Mouse (Mus musculus) neural tube, embryonic 11.5 days (tissue): ENCODE results near the gene Trhde. TPM values are rescaled to one million over a fixed set of nuclear protein-coding genes. Genes with fewer than 3 reads are reported as not detected.

Source experiments
- ATAC-seq: fragments of 200-750 bp; cut with Nextera tagmentation; 2 replicates; pipeline ENCODE4 v1.8.0; 2017; ENCODE audit warnings: moderate number of reproducible peaks, mild to moderate bottlenecking, moderate TSS enrichment, moderate library complexity; ENCODE audit not compliant: insufficient read depth, low FRiP score, low TSS enrichment
- DNase-seq: peaks from one replicate; pipeline ENCODE4 v3.0.0-alpha.2; 2015; ENCODE audit warnings: low spot score
- H3K27ac ChIP-seq: fragments of 300-500 bp; sonication (generic); 2 replicates; pipeline ENCODE4 v1.5.1; 2014; ENCODE audit warnings: low read depth, mild to moderate bottlenecking, low read length
- H3K27me3 ChIP-seq: fragments of 300-500 bp; sonication (generic); 2 replicates; pipeline ENCODE4 v1.6.1; 2014; ENCODE audit warnings: mild to moderate bottlenecking, low read length, mixed read lengths; ENCODE audit not compliant: control insufficient read depth, insufficient read depth
- H3K36me3 ChIP-seq: fragments of 300-500 bp; sonication (generic); 2 replicates; pipeline ENCODE4 v1.6.1; 2014; ENCODE audit warnings: mild to moderate bottlenecking, low read length, moderate library complexity, mixed read lengths; ENCODE audit not compliant: control insufficient read depth, insufficient read depth
- H3K4me1 ChIP-seq: fragments of 300-500 bp; sonication (generic); 2 replicates; pipeline ENCODE4 v1.6.1; 2014; ENCODE audit warnings: low read length, mixed read lengths; ENCODE audit not compliant: control insufficient read depth, insufficient read depth
- H3K4me2 ChIP-seq: fragments of 300-500 bp; sonication (generic); 2 replicates; pipeline ENCODE4 v1.6.1; 2014; ENCODE audit warnings: low read depth, mild to moderate bottlenecking, moderate library complexity
- H3K4me3 ChIP-seq: fragments of 300-500 bp; sonication (generic); 2 replicates; pipeline ENCODE4 v1.5.1; 2014; ENCODE audit warnings: low read depth, low read length
- H3K9ac ChIP-seq: fragments of 300-500 bp; sonication (generic); 2 replicates; pipeline ENCODE4 v1.6.1; 2014; ENCODE audit warnings: mild to moderate bottlenecking, low read length
- H3K9me3 ChIP-seq: fragments of 300-500 bp; sonication (generic); 2 replicates; pipeline ENCODE4 v1.6.1; 2016; ENCODE audit warnings: low read length; ENCODE audit not compliant: control insufficient read depth
- WGBS: fragments of 180-500 bp; shearing (Covaris S2); extraction: QIAGEN DNeasy Blood & Tissue Kit; methylation state at CpG from one replicate; pipeline ENCODE4 v1.1.7; 2014; 5-methylcytosine and 5-hydroxymethylcytosine counted together
- polyA plus RNA-seq: library from polyadenylated mRNA; unstranded; fragments of >200 nt; fragmentation: Nextera tagmentation; extraction: Ambion mirVana; gene quantifications from 2 replicates; pipeline ENCODE4 v1.2.1, GENCODE M21; 2014

Trhde gene
- polyA plus RNA-seq, 1 experiment from 2014 or later: 3.1 TPM

DNA sequence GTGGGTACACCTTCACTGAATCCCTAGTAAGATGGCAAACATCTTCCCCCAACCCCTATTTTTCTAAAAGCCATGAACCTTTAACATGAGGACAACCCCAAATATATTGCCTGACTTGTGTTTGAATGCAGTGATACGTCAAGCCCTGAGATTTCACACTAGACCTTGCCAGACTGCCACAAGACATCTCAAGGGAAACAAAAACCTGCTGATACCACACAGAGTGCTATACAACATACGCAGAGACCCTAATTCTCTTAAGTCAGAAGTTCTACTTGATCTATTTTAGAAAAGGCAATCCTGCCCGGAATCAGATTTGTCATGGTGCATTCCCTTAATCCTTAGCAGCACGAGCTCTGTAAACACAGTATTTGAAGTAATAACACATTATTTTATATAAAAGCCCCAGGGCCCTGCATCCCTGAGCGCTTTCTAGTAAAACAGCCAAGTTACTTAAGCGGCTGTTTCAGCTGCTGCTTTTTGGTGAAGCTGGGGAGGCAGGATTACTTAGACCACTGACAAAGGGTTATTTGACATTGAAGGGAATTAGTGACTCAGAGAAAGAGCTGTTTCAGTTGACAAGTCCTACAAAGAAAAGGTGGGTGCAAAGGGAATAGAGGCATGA is 130.2 kb downstream of the Trhde start:
- no peaks in the 10 kb centered on the region for H3K9me3 ChIP-seq
- no peaks in the 10 kb centered on the region for H3K4me1 ChIP-seq
- H3K9ac ChIP-seq: no peak overlapping the region
- H3K4me2 ChIP-seq: no peak overlapping the region
- H3K36me3 ChIP-seq: no peaks in the 10 kb centered on the region
- 72% methylated on average over 6 of the region's 6 CpGs for WGBS
- H3K27me3 ChIP-seq: no peaks in the 10 kb centered on the region
- no peak overlapping the region for H3K27ac ChIP-seq
- DNase-seq: no peak
- no peak overlapping the region for H3K4me3 ChIP-seq
- ATAC-seq: no peak

DNA sequence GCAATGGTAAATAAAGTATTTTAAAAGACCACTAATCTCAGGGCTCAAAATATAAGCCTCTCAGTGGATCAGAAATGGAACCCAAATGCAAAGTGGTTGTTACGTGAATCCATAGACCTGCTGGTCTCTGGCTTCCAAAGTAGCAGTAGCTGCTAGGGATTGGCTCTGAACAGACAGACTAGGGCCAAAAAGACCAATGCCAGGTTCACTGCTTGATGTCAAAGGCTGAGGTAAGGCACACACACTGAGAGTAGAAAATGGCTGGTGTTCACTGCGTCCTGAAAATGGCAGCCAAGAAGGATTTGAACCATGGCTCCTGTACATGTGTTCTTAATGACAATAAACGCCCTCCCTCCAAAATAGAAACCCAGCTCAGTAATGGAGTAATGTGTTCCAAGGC is 209.1 kb downstream of the Trhde start:
- Histone ChIP-seq H3K4me1 (no peaks in the 10 kb centered on the region), H3K4me2 (no peak overlapping the region), H3K9ac (no peak overlapping the region), H3K27ac (no peak overlapping the region), H3K27me3 (no peaks in the 10 kb centered on the region), H3K9me3 (no peaks in the 10 kb centered on the region), H3K4me3 (no peak overlapping the region), H3K36me3 (no peaks in the 10 kb centered on the region)
- ATAC-seq (no peak), DNase-seq (no peak)
- WGBS: 89% methylated on average over 3 of the region's 3 CpGs

DNA sequence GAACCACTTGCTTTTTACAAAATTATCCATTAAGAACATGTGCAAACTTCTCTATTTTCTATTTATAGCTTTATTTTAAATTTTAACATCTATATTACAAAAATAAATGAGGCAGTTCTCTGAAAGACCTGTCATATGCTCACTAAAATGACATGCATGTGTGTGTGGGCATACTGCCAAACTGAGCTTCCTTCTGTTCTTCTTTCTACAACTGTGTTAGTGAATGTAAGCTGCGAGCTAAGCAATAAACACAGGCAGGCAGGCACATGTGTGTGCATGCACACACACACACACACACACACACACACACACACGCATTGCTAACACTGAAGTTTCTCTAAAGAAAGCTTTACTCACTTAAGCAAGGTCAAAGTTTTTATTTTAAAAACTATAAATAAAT is 223.2 kb downstream of the Trhde start:
- ATAC-seq (no peak), DNase-seq (no peak)
- H3K4me1 ChIP-seq: no peaks in the 10 kb centered on the region
- WGBS: 86% methylated on average over 2 of the region's 2 CpGs
- H3K27me3 ChIP-seq: no peaks in the 10 kb centered on the region
- no peaks in the 10 kb centered on the region for H3K9me3 ChIP-seq
- H3K4me3 ChIP-seq: no peak overlapping the region
- H3K27ac ChIP-seq: no peak overlapping the region
- no peaks in the 10 kb centered on the region for H3K36me3 ChIP-seq
- no peak overlapping the region for H3K4me2 ChIP-seq
- H3K9ac ChIP-seq: no peak overlapping the region

DNA sequence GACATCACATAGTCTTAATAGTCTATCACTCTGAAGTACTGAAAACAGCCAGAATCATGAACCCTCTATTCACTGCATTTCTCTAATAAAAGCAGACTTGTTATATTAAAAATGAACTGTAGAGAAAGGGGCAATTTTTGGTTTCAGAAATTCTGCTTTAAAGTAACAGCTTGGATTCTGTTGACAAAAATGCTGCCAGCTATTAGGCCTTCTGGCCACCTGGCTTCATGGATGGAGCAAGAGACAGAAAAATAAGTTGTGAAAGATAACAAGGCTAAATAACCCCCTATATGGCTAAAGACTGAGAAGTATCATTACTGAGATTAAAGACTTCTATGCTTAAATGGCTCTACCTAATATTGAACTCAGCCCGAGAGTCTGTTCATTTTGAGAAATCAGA is 234.2 kb downstream of the Trhde start:
- no peaks in the 10 kb centered on the region for H3K4me1 ChIP-seq
- ATAC-seq: no peak
- no peaks in the 10 kb centered on the region for H3K36me3 ChIP-seq
- H3K4me2 ChIP-seq: no peak overlapping the region
- H3K27ac ChIP-seq: no peak overlapping the region
- WGBS: 87% methylated on average over 1 of the region's 1 CpGs
- DNase-seq: no peak
- no peak overlapping the region for H3K9ac ChIP-seq
- H3K27me3 ChIP-seq: no peaks in the 10 kb centered on the region
- no peaks in the 10 kb centered on the region for H3K9me3 ChIP-seq
- H3K4me3 ChIP-seq: no peak overlapping the region

DNA sequence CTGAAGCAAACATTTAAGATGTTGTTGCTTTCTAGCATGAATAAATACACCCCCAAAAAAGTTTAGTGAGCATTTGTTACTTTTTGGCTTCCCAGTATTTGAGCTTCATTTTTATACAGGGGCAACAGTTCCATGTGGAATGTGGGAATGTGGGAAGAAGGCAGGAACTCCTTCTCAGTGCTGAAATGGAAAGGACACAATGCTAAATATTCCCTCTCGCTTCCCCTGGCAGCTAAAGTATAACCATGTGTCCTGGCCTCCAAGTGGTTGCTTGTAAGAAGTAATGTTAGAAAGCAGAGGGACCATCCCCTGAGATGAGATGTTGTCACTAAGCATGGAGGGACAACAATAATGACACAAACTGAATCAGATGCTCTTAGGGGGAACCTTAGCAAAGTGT is 292.9 kb downstream of the Trhde start:
- ATAC-seq: no peak
- 86% methylated on average over 1 of the region's 1 CpGs for WGBS
- H3K9me3 ChIP-seq: no peaks in the 10 kb centered on the region

DNA sequence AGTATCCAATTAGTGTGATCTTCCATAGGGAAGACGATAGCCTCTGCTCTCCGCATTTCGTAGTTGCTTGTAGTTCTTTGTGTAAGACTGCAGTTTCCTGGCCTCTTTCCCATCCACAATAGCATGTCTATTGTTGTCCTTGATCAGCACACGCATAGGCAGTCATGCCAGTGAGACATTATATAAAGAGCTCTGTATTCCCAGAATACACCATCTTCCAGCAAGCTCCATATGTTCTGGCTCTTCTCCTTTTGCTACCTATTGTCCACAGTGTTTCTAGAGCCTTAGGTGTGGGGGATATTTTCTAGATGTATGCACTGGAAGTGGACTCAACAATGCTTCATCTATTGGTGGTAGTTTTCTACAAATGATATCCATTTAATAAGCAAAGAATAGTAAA is 313.3 kb downstream of the Trhde start:
- ATAC-seq (no peak), DNase-seq (no peak)
- WGBS: 86% methylated on average over 4 of the region's 4 CpGs
- Histone ChIP-seq H3K9ac (no peak overlapping the region), H3K4me2 (no peak overlapping the region), H3K27ac (no peak overlapping the region), H3K4me3 (no peak overlapping the region), H3K4me1 (no peaks in the 10 kb centered on the region), H3K27me3 (no peaks in the 10 kb centered on the region), H3K9me3 (no peaks in the 10 kb centered on the region), H3K36me3 (no peaks in the 10 kb centered on the region)

More for the DNA sequence above, 292.9 kb downstream of the Trhde start:
- no peak for DNase-seq
- no peaks in the 10 kb centered on the region for H3K4me1 ChIP-seq
- no peaks in the 10 kb centered on the region for H3K36me3 ChIP-seq
- H3K27ac ChIP-seq: no peak overlapping the region
- H3K4me2 ChIP-seq: no peak overlapping the region
- H3K4me3 ChIP-seq: no peak overlapping the region
- no peak overlapping the region for H3K9ac ChIP-seq
- no peaks in the 10 kb centered on the region for H3K27me3 ChIP-seq

DNA sequence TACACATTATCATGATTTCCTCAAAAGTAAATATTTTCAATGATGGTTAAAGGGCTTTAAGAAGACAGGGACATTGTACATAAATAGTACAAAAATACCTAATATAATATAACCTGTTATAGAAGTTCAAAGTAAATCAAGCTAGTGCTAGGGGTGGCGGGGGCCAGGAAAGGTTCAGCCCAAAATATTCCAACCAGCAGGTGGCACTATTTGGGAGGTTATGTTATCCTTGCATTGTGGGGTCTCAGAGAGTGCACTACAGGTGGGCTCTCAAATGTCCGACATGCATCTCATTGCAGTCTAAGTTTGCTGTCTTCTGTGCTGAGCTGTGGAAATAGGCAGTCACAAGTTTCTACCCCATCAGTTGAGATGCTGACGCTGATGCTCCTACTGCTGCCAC is 346.5 kb downstream of the Trhde start:
- no peak overlapping the region for H3K9ac ChIP-seq
- no peak overlapping the region for H3K4me3 ChIP-seq
- no peak overlapping the region for H3K4me2 ChIP-seq
- H3K36me3 ChIP-seq: no peaks in the 10 kb centered on the region
- no peaks in the 10 kb centered on the region for H3K27me3 ChIP-seq
- ATAC-seq: no peak
- 76% methylated on average over 3 of the region's 3 CpGs for WGBS
- H3K4me1 ChIP-seq: no peaks in the 10 kb centered on the region
- H3K27ac ChIP-seq: no peak overlapping the region
- H3K9me3 ChIP-seq: no peaks in the 10 kb centered on the region
- no peak for DNase-seq

DNA sequence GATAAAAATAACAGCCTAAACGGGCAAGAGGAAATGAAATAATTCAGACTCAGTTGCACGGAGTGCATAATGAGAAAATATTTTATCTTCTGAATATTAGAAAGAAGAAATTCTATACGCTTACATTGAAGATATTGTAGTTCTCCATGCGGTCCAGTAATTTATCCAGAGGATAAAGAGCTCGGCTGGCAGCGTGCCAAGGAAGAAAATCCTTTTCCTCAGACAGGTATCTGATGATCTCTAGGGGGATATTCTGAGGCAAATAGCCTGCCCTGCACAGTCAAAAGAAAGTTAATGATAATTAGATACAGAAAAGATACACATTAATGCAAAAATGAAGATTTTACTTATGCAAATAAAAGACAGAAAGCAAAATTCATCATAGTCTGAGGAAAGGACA is 354.0 kb downstream of the Trhde start:
- Histone ChIP-seq H3K27me3 (no peaks in the 10 kb centered on the region), H3K27ac (no peak overlapping the region), H3K4me1 (no peaks in the 10 kb centered on the region), H3K4me3 (no peak overlapping the region), H3K4me2 (no peak overlapping the region), H3K9me3 (no peaks in the 10 kb centered on the region), H3K36me3 (no peaks in the 10 kb centered on the region), H3K9ac (no peak overlapping the region)
- 88% methylated on average over 6 of the region's 6 CpGs for WGBS
- no peak for DNase-seq
- no peak for ATAC-seq

DNA sequence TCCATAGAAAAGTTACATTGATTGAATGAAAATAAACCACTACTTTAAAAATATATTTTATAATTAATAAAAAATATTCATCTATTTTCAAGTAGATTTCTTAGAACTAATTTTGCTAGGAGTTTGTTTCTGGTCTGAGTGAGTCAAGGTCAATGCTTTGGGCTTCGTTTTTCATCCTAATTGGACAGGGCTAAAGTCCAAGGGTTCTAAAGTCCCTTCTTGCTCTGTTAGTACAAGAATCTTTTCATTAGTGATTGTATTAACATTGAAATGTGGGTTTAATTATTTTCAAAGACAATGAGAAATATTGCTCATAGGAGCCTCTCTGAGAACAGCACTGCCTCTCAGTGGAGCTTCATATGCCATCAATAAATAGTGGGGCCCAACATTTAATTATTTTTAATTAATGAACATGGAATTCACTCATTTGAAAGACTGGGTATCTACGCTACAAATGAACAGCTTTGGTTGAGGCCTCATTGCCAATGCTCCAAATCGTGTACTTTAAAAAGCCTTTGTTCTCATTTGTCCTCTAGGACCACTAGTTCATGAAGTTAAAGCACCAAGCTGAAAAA is 383.1 kb downstream of the Trhde start:
- DNase-seq (no peak), ATAC-seq (no peak)
- Histone ChIP-seq H3K27ac (no peak overlapping the region), H3K36me3 (no peaks in the 10 kb centered on the region), H3K9ac (no peak overlapping the region), H3K4me2 (no peak overlapping the region), H3K4me3 (no peak overlapping the region), H3K4me1 (no peaks in the 10 kb centered on the region), H3K9me3 (no peaks in the 10 kb centered on the region), H3K27me3 (no peaks in the 10 kb centered on the region)
- WGBS: 78% methylated on average over 3 of the region's 3 CpGs
